Mouse (Mus musculus): ENCODE measurements around the gene Tmem63b.

Gene Tmem63b

DNA sequence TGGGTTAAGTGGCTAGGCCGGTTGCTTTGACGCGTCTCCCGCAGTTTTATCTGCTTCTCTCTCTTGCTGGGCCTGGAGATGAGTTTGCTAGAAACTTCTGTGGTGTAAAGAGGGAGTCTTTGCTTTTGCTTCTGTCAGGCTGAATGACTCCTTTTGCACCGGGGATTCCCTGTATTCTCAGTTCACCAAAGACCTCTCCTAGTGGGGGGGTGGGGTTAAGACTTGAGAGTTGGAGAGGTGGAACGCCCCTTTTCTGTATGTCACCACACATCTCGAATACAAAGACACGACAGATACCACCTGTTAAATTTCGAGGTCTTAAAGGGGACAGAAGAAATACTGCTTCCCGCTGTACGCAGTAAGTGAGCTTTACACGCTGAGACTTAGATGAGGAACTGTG, at the start of gene Tmem63b:
Tmem63b (minus strand) TSS at position 190 of the 400 bp plus-strand sequence.
- DNase-seq = no peak

DNA sequence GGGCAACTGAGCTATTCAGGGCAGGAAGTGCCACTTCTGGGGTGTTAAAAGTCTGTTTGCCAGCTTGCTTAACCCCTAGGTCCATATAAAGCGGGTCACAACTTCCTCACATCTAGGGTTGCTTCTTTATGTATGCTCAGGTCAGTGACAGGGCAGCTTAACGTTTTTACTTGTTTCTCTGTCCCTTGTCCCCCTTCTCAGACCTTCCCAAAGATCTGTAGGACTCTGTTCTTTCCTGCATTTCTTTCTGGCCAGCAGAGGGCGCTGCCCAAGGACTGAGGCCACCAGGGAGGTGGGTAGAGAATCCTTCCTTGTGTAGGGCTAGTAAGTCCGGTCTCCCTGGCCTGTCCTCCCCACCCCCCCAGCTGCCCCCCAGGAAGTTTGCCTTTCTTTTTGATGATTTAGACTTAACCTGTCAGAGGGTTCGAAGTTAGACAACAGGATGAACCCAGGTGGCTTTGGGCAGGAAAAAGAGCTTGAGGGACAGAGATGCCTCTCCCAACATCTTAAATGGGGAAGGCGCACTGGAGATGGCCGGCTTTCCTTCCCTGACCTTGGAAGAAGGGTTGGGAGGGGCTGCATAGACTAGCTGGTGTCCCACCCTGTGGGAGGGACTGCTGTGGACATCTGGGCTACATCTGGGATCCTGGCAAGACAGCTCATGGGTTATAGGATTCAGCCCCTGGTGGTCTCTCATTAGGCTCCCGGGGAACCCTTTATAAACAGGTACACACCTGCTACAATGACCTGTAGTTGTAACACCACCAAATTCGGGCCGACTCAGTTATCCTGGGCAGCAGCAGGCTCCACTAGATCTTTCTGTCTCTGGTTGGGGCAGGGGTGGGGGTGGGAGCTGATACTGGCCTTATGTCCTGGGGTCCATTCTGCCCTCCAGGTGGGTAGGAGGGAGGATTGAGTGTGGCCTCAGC, 48.9 kb upstream of the Tmem63b start:
- DNase-seq = peak; percentile 89

DNA sequence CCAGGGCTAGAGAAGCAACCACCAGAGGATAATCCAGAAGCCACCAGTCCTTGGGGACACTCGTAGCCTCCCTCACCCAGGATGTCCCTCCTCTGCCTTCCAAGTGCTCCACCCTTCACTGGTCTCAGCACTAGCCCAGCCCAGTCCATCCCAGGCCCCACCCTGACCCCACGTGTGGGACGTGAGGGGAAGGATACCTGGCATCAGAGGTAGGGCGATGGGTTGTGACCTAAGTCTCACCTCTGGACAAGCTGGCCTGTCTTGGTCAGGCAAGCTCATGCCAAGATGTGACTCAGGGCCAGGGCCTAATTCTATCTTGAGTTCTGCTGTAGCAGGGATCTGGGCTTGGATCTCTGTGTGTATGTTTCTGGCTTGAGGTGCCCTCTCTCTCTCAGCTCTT, 48.2 kb upstream of the Tmem63b start:
- no peak for DNase-seq

DNA sequence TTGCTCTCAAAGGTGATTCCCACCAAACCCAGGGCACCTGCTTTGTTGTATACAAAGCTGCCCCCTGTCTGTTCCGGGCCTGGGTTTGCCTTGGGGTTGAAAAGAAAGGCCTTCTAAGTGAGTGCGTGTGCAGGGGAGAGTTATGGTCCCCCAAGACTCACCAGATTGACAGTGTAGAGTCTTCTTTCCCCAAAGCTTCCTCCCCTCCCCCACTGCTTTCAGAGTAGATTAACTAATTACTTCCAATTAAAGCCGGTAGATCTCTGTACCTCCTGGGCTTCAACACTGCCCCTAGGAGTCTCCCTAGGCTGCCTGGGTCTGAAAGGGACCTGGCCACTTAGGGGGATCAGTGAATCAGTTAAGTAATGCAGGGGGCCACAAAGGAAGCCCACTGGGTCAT, 47.6 kb upstream of the Tmem63b start:
- no peak for DNase-seq

DNA sequence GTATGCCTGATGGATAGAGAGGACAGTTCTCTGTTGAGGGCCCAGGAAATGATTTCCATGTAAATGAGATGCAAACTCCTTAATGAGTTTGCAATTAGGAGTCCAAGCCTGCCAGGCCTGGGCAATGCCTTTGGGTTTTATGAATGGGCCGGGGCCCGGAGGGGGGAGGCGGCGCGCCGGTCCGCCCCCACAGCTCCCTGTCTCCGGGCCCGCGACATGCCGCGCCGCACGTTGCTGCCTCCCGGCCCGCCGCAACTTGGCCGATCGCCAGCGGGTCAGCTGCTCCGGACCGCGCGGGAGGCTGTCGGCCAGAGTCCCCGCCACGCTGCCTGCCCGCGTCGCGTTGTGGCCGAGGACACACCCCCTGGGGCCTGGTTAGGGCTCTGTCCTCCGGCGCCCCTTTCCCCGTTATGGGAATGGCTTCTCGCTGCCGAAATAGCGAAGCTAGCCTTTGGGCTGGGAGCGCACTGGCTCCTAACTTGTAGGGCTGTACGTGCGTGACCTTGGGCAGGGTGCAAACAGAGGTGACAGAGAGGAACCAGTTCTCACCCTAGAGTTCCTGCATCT, 47.1 kb upstream of the Tmem63b start, which contains the start of gene 1600014C23Rik:
1600014C23Rik (minus strand) TSS at position 110 of the 567 bp plus-strand sequence.
- DNase-seq = peak; percentile 25

DNA sequence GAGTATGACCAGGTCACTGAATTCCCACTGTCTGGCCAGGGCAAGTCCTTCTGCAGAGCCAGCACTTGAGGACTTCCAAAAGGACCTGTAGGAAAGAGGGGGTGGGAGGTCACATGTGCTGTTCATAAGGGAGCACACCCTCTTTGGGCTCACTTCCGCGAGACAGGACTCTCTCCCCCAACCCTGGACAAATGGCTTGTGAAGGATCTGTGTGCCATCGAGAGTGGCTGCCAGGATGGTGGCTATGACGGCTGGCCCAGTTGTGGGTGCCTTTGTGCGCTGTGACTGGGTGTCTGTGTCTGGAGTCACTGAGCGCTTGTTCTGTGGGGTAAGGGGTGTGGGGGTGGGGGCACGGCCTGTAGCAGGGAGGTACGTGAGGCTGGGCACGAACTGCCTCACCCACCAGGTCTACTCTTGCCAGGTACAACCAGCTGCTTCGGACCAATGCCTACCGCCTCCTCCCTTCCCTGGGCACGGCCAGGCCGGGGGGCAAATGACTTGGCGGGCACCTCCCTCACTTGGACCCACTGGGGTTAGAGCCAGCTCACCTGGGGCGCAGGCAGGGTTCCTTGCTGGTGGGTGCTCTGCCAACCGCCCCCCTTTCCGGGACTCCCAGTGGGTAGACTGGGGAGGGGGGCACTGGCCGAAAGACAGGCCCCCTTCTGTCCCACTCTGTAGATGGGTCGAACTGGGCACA, 46.5 kb upstream of the Tmem63b start:
- no peak for DNase-seq

DNA sequence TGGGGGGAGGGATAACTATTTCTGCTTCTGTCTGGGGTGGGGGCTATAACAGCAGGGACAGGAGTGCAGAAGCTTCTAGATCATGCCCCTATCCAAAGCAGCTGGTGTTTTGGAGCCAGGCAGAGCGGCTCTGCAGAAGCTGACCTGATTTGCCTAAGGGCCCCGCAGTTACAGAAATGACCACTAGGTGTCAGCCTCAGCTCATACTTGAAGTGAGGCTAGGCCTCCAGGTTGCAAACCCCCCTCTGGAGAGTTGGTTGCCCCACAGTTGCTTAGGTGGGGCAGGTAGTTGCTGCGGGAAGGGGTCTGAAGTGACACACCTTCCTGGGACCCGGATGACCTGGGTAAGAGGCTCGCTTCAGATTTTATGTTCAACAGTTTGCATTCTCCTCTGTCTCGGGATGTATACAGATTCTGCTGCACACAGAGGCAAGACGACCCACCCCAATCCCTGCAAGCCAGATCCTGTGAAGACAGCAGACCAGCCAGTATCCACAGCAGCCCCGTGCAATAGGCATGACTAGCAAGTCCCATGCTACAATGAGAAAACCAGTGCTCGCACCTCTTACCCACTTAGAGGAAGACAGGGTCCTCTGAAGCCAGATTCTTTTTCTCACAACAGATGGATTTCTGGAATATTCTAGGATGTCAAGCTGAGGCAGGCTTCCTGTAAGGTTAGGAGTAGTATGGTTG, 44.6 kb upstream of the Tmem63b start:
- DNase-seq = peak; percentile 92

DNA sequence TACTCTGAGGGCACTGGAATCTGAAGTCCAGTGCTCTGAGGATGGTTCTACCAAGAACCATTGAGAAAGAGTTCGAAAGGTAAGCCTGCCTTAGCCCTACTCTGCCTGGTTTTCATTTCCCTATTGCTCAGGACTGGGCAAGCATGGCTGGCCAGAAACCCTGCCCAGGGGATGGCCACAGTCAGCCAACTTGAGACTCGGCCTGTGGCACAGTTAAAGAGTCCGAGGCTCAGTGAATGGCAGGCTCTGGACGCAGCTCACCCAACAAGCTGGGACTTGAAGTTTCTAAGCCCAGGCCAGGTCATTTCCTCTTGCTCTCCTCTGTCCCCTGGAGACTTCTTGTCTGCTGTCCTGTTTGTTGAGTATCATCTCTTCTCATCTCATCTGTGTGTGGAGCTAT, 44.0 kb upstream of the Tmem63b start:
- DNase-seq = no peak

DNA sequence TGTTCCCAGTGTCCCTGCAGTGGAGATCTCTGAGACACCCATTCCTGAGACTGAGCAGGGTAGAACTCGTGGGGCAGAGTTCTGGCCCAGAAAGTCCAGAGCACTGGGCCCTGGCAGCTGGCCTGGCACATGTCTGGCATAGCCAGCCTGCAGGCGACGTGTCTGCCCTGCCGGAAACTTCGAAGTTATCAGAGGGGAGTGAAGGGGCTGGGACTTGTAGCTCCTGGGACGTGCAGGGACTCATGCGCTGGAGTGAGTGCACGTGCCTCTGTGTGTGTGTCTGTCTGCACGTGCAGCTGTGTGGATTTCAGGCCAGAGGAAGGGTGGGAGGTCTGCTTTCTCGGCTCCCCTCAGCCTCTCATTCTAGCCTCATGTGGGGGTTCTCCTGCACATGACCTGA, 42.7 kb upstream of the Tmem63b start:
- no peak for DNase-seq

DNA sequence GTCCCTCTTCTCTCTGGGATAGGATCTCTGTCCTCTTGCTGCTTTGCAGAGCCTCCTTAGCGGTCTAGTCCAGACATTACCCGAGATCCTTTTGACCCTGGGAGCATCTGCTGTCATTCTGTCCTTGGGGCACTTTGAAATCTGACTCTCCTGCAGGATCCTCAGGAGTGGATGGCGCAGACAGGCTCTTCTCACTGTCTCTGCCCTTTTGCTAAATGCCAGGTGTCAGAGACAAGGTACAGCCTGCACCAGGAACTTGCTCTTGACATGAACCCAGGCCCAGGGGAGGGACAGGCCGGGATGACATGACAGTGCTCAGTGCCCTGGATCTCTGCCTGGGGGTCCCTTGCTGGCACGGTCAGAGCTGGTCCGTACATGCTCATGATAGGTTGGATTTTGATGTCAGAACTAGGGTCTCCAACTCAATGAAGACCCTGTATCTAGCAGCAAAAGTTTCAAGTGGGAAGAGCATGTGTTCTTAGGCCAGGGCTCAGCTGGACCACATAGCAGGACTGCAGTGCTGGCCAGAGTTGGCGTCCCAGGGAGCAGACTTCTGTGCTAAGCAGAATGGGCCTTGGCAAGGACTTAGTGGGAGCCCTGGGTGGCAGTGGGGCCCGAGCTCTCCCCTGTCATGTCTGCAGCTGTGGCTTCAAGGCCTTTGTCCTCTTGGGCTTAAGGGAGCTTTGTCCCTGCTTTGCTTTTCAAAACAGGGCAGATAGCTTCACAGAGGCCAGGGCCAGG, 41.4 kb upstream of the Tmem63b start:
- DNase-seq = no peak

DNA sequence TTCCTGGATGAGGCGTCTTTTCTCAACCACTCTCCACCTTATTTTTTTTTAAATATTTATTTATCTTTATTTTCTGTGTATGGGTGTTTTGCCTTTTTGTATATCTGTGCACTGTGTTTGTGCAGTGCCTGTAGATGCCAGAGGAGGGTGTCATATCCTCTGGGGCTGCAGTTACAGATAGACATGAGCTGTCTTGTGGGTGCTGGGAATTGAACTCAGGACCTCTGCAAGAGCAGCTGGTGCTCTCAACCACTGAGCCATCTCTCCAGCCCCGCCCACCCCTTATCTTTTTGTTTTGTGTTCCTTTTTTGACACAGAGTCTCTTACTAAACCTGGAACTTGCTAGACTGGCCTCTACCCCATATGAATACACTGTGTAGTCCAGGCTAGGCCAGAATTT, 40.8 kb upstream of the Tmem63b start:
- DNase-seq = no peak

DNA sequence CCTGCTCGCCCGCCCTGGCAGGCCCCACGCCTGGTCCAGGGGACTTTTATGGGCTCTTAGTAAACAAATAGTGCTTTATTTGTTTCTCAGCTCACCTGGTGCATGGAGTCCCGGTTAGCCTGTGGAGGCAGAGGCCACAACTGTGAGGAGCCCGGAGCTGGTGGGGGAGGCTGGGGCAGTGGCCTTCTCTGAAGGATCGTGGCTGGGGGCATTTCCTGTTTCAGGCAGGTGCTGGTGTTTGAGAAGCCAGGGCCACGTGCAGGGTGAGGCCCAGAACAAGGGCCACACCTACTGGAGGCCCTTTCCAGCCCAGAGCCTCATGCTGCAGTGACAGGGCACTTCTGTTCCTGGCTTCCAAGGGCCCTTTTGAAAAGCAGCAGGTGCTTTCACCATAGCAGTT, 39.5 kb upstream of the Tmem63b start:
- DNase-seq = peak; percentile 34

DNA sequence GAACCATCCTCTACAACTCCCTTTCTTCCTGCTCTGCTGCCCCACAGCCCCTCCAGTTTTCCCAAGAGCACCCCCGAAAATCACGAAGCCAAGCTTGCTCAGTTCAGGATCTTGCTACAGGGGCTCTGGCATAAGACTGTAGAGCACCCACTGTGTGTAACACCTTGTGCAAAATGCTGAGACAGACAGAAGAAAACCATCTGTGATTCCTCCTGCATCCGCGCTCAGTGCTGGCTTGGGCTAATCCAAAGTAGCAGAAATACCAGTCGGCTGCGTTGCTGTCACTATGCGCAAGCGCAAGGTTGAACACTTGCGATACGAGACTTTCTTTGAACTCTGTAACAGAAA, 37.8 kb upstream of the Tmem63b start:
- no peak for DNase-seq

DNA sequence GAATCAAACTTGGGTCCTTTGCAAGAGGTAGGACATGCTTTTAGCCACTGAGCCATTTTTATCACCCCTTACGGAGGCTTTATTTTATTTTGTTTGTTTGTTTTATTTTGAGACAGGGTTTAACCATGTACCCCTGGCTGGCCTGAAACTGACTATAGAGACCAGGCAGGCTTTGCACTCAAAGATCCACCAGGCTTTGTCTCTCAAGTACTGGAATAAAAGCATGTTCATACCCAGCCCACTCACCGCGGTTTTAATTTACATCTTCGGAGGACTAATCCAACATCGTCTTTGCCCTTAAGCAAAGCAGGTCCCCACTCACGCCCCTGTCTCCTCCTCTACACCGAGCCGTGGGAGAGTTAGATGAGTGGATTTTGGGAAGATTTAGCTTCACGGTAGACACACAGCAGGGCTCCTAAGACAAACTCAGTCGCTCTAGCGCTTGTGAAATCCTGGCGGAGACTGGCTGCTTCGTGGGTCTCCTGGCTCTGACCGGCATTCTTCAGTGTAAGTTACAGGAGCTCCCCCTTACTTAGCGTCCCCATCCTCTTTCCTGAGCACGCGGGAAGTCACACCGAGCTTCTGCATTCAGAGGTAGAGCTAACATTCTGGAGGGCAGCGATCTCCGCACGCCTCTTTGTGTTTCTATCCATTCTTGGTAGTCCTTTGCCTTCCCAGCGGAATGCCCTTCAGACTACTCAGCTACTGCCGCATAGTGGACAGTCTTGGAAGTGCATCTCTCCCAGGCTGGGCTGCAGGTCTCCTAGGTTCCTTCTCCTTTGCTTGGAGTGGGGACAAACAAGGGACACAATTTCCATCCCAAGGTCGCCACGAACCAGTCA, 37.2 kb upstream of the Tmem63b start:
- peak; percentile 87 for DNase-seq

DNA sequence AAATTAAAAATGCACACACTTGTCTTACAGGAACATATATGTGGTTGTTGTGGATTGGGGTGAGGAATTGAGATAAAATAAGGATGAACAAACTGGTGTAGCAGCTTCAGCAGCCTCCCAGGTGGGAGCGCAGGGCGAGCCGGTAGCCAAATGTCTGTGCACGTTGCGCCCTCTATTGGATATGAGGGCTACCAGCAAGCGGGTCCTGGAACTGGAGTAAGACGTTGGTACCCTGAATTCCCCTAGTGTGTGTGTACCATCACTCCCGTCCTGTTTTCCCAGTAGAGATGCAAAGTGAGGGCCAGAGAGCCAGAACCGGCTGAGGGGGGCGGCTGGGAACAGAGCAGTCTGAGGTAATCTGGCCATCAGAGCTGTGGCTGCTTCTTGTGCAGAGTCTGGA, 31.6 kb upstream of the Tmem63b start:
- peak; percentile 85 for DNase-seq

DNA sequence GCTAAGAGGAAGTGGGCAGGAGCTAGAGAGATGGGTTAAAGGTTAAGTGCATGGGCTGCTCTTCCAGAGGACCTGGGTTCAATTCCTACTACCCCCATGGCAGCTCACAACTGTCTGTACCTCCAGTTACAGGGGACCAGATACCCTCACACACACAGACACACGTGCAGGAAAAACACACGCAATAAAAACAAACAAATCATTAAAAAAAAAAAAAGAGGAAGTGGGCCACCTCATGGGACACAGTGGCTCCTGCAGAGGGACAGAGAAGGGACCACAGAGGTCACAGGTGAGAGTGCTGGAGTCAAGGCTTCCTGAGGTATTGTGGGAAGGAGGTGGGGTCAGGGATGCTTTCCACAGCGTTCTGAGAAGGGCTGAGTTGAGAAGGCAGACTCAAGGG, 24.8 kb upstream of the Tmem63b start:
- no peak for DNase-seq

DNA sequence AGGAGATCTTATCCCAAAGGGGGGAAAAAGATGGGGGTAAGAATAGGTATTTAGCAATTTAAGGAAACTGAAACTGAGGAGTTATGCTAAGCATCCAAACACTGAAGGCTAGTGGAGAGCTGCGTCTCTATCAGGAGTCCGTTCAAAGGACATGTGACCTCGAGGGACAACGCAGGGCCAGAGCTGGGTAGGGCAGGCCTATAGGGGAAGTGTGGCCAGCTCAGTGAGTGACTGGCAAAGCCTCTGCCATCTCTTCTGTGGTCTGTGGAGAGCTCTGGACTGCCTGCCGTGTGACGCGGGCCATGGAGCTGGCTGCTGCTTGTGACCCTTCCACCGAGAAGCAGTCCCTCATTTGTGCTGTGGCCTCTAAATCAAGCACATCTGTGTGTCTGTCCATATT, 23.7 kb upstream of the Tmem63b start:
- no peak for DNase-seq

DNA sequence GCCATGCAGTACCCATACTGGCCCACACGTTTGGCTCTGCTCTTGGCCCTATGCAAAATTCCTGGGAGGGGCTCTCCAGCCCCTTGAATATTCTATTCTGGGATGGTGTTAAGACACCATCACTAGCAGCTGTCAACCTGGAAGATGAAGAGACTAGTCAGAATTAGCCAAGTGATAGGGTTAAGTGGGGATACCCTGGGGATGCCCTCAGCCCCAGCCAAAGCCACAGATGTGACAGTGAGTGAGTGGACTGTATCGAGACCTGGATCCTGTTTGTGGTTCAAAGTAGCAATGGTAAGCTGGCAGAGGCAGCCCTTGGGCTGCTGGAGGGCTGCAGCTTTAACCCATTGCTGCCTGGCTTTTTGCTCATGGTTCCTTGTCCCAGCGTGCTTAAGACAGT, 23.1 kb upstream of the Tmem63b start:
- DNase-seq = no peak

DNA sequence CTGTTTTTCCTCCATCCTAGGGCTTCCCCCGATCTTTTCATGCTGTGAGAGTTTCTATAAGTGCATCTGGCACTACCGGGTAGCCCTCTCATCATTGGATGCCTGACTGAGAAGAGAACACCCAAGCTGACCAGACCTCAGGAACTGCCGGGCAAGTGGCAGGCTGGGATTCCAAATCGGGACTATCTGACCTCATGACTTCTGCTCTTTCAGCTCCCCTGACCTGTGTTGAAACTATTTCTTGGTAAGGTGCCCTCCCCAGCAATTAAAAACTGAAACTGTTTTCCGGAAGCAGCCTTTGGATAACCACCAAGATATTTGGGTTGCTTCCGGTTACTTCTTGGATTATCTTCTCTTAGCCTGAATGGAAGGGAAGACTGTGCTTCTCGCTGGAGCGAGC, 21.5 kb upstream of the Tmem63b start:
- no peak for DNase-seq

DNA sequence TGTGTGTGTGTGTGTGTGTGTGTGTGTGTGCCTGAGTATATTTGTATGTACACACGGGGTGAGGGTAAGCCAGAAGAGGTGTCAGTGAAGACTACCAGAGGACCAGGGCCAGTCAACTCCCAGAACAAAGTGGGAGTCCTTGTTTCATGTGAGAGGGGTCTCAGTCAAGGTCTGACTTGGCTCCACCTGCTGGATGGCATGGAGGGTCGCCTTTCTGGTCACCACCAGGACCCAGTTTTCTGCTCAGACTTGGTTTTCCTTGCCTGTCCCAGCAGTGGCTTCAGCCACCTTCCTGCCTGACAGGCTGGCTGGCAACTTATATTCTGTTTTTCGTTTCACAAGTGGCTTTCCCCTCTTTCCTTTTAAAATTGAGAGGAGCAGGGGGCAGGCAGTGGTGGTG, 20.7 kb upstream of the Tmem63b start:
- no peak for DNase-seq

DNA sequence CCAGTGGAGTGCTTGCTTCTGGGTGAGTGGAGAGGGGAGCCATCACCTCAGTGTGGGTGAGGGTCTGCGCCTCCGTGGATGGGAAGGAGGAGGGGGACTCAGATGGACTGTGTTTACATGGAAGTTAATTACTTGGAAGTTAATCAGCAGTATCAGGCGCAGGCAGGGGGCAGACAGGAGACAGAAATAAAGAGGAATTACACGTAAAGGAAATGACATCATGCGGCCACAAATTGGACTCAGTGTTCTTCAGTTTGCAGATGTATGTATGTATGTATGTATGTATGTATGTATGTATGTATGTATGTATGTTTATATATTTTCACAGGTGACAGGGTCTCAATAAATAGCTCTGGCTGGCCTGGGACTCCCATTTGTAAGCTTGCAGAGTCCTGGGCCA, 20.1 kb upstream of the Tmem63b start:
- no peak for DNase-seq

DNA sequence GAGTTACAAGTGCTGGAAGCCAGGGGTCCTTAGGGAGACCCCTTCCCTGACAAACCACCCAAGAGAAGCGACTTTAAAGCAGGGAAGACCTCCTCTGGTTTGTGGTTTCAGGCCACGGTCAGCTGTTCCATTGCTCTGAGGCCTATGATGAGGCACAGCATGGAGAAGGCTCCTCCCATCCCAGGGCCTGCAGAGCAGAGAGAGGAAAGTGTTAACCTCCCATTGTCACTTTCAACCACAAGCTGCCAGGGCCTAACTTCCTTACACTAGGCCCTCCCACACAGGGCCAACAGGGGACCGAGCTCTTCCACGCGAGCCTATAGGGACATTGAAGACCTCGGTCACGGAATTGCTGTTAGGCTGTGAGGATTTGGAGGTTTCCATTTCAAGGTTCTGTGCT, 16.5 kb upstream of the Tmem63b start:
- DNase-seq = no peak
